Mouse (Mus musculus): ENCODE measurements at regions not wholly inside any gene's neighbourhood (a gene's known extent, or its start where the extent isn't known, plus 50 kb on each side); places are given as distances from the start of the nearest gene placed in this dataset. TPM values are rescaled to one million over a fixed set of nuclear protein-coding genes. Genes with fewer than 3 reads are reported as not detected.

Small RNAs in the stretch of these regions (microRNA-seq; reads per million reads assigned to microRNA genes)
- gene Mir8099-2: not detected

All from forebrain, embryonic 16.5 days (tissue).